Mouse (Mus musculus) left cerebral cortex, postnatal 10 days (tissue): ENCODE measurements at regions not wholly inside any gene's neighbourhood (a gene's known extent, or its start where the extent isn't known, plus 50 kb on each side); places are given as distances from the start of the nearest gene placed in this dataset.
A peak's percentile ranks its signal among the peaks of the same experiment; 100 is the strongest.

ENCODE experiments used
- DNase-seq, 2 experiments: peaks; one replicate each; pipeline ENCODE4 v3.0.0; 2021 to 2022; ENCODE audit warnings: low spot score in 2 of 2, mixed read lengths in 1 of 2; ENCODE audit errors: extremely low spot score in 1 of 2
- intact Hi-C: fragments of 180-260 bp; cut with DNase I; formaldehyde crosslinking; loops from one replicate; pipeline ENCODE4 v1.15.1; 2025

GRCm38 (mm10) chr2:92742671-92743070 lies 143.2 kb downstream of the Chst1 start:
- intact Hi-C loops = no loop called here
- peak in 1 of 2 experiments; percentile 8 for DNase-seq

GRCm38 (mm10) chr2:92743152-92743551 lies 143.6 kb downstream of the Chst1 start:
- intact Hi-C loops = no loop called here
- DNase-seq = peak in 1 of 2 experiments; percentile 28

DNA sequence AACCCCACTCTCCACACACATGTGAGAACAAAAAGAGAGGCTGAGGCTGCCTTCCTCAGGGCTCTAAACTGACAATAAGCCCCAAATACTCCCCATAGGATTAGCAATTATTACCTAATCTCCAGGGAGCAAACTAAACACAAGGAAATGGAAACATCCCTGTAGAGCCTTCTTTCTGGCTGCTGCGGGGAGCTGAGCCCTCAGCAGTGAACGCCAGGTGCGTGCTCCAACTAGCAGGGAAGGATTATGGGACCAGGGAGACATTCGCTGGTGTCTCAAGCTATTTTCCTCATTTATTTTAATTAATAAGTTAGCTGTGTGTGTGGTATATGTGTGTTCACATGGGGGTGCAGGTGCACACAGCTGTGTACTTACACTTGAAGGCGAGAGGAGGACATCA lies 144.4 kb downstream of the Chst1 start:
- intact Hi-C loops = no loop called here
- DNase-seq = no peak

- intact Hi-C loops = no loop called here
- DNase-seq = peak in 1 of 2 experiments; percentile 34
Observed at GRCm38 (mm10) chr2:92747406-92747805, 147.9 kb downstream of the Chst1 start.

DNA sequence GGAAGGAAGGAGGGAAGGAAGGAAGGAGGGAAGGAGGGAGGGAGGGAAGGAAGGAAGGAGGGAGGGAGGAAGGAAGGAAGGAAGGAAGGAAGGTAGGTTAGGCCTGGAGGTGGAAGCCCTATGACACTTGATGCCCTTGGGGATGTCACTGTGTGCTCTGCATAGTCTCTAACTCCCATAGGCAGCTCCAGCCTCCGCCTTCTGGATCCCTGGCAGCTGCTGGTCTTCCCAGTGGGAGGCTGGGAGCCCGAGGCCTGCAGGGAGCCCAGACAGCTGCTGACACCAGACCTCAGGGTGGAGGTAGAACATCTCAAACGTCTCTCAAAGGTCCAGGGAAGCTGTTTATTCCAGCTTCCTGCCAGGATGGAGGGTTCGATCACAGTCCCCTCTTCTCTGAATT lies 150.6 kb downstream of the Chst1 start:
- intact Hi-C loops = loop anchor here (2.0 kb wide), 1 partner anchor 19 kb away; no protein-coding TSS in a partner anchor

DNA sequence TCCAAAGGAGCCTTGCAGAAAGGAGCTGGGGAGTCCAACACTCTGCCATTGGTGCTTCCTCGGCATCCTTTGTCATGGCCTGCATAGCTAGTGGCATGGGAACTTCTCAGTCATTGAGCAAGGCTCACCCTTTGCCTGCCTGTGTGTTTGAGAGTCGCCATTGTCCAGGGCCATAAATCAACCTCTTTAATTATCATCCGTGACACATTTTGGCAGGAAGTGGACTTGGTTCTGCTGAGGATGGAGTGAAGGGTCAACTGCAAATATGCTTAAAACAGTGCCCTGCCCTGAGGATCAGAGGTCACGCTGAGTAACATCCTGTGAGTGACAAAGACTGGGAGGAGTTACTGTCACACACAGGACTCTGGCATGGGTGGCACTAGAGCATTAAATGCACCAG lies 151.2 kb downstream of the Chst1 start:
- intact Hi-C loops = loop anchor here (2.0 kb wide), 1 partner anchor 18 kb away; no protein-coding TSS in a partner anchor
- peak in 1 of 2 experiments; percentile 11 for DNase-seq

More for the DNA sequence above, 150.6 kb downstream of the Chst1 start:
- peak in 1 of 2 experiments; percentile 35 for DNase-seq

- DNase-seq = peak in 1 of 2 experiments; percentile 17
- intact Hi-C loops = loop anchor here (2.0 kb wide), 1 partner anchor 18 kb away; no protein-coding TSS in a partner anchor
Observed at GRCm38 (mm10) chr2:92751256-92751655, 151.7 kb downstream of the Chst1 start.

GRCm38 (mm10) chr2:92752156-92752555 lies 152.6 kb downstream of the Chst1 start:
- intact Hi-C loops = no loop called here
- peak in 1 of 2 experiments; percentile 2 for DNase-seq

GRCm38 (mm10) chr2:92752794-92753193 lies 153.3 kb downstream of the Chst1 start:
- peak in 1 of 2 experiments; percentile 13 for DNase-seq
- intact Hi-C loops = no loop called here

GRCm38 (mm10) chr2:92754505-92755280 lies 155.2 kb downstream of the Chst1 start:
- intact Hi-C loops = no loop called here
- peak in 1 of 2 experiments; percentile 11 for DNase-seq

- intact Hi-C loops = no loop called here
- no peak for DNase-seq
Observed at GRCm38 (mm10) chr2:92756491-92756890, 157.0 kb downstream of the Chst1 start.

DNA sequence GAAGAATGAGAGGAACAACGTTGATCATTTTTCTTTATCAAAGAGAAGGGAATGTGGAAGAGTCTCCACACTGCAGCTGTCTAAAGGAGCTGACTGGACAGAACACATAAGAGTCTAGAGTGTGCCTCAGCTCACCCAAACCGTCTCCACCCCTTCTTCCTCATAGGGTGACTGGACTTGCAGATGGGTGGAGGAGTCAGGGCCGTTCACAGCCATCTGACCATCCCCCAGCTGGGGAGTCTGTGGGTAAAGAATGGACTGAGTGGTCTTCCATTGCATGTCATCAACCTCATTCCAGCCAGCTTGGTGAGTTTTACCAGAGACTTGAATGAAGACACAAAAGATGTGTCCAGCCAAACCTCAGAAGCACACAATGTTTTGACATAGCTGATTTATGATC lies 156.1 kb upstream of the Syt13 start:
- DNase-seq = no peak
- intact Hi-C loops = no loop called here

GRCm38 (mm10) chr2:92763881-92764635 lies 150.8 kb upstream of the Syt13 start:
- intact Hi-C loops = no loop called here
- DNase-seq = no peak

DNA sequence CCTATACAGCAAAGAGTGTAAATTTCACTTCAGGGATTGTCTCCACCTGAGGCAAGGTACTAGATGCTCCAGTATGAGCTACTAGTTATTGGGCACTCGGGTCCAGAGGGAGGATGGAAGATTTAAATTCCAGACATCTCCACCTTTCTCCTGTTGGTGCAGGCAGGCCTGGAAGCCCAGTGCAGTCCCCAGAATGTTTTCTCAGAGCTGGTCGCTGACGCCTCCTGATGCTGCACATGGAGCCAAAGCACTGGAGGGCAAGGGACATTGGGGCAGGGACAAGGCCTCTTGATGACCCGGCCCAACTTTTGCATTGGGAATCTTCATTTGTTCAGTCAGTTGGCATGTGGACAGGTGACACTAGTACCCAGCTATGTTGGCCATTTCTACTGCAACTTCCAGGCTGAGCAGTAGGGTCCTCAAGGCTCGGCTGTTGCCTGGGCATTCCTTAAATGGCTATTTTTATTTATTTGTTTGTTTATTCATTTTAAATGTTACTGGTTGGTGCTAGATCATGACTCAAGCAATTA lies 147.4 kb upstream of the Syt13 start:
- no peak for DNase-seq
- intact Hi-C loops = loop anchor here (2.0 kb wide), 1 partner anchor 17 kb away; no protein-coding TSS in a partner anchor

DNA sequence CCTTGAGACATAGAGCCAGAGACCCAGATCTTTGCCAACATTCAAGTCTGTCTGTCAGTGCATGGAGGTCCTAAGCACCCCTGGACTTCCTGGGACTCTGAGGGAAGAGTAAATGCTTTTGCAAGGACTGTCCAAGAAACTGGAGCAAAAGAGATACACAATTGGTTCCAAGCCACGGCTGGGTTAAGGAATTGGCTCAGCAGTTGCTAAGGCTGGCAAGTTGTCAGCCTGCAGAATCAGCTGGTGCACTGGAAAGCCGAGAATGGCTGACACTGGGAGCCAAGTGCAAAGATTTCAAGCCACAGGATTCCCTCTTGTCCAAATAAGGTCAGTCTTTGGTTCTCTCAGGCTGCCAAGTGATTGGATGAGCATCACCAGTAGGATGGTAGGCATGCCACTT lies 146.8 kb upstream of the Syt13 start:
- intact Hi-C loops = loop anchor here (2.0 kb wide), 1 partner anchor 17 kb away; no protein-coding TSS in a partner anchor
- peak in 1 of 2 experiments; percentile 42 for DNase-seq

DNA sequence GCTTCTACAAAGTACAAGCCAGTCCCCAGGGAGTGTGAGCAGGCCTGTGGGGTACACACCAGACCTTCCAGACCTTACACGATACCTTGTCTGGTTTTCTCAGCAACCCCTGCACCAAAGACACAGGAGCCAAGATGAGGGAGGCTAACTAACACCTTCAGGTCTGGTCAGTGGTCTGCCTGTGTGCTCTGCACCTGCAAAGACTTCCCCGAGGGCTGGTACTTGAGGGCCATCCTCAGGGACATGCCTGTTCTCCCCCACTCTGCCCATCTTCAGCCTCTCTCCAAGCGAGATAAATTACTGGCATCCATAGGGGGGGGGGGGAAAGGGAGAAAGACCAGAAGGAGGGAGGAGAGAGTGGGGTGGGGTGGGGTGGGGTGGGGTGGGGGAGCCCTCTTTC lies 145.8 kb upstream of the Syt13 start:
- no peak for DNase-seq
- intact Hi-C loops = loop anchor here (2.0 kb wide), 1 partner anchor 18 kb away; no protein-coding TSS in a partner anchor

DNA sequence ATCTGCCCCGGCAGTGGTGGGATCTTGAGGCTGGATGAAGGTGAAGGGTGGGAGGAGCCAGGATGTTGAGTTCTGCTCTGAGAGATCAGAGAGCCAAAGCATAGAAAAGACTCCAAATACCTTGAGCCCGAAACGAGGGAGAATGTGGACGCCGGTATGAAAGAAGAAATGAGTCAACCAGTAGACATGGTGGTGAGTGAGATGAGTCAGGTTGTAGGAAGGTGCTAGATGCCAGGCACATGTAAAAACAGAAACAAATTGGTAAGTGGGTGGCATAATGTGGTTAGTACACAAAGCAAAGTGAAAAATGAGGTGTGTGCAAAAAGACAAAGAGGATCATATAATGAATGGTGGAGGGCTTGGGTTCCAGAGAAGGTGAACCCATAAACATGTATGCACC lies 144.8 kb upstream of the Syt13 start:
- intact Hi-C loops = no loop called here
- no peak for DNase-seq

GRCm38 (mm10) chr2:92772623-92773022 lies 142.3 kb upstream of the Syt13 start:
- DNase-seq = peak in 1 of 2 experiments; percentile 40
- intact Hi-C loops = no loop called here

- DNase-seq = no peak
- intact Hi-C loops = no loop called here
Observed at GRCm38 (mm10) chr2:92776497-92776896, 138.4 kb upstream of the Syt13 start.
